Mouse (Mus musculus): ENCODE results near the gene Zfp420.

GRCm38 (mm10) chr7:29912172-29912571 lies 52.4 kb downstream of the Zfp420 start:
- TF ChIP-seq MAX (IDR thresholded peaks at IDR 0.05; ENCODE audit: low read depth) (no peak), POLR2A (IDR thresholded peaks at IDR 0.05; ENCODE audit: insufficient read length, low read depth) (no peak), TCF12 (IDR thresholded peaks at IDR 0.05; ENCODE audit: insufficient read depth, poor library complexity, severe bottlenecking) (no peak), CEBPB (IDR thresholded peaks at IDR 0.05; ENCODE audit: insufficient read depth, poor library complexity, severe bottlenecking) (no peak), SRF (IDR thresholded peaks at IDR 0.05; ENCODE audit: control insufficient read depth, insufficient read length, low read depth) (no peak), USF1 (IDR thresholded peaks at IDR 0.05; ENCODE audit: low read depth) (no peak), E2F4 (IDR thresholded peaks at IDR 0.05; ENCODE audit: insufficient read depth) (no peak), POLR2AphosphoS2 (IDR thresholded peaks at IDR 0.05; ENCODE audit: insufficient read length, low read depth) (no peak), MYOD1 (IDR thresholded peaks at IDR 0.05; ENCODE audit: control insufficient read depth in 1 of 3, insufficient read length in 2 of 3, low read depth in 2 of 3) (no peak), TCF3 (IDR thresholded peaks at IDR 0.05; ENCODE audit: insufficient read length, low read depth) (no peak), MYOG (IDR thresholded peaks at IDR 0.05; ENCODE audit: control insufficient read depth in 1 of 3, insufficient read depth in 1 of 3, insufficient read length in 2 of 3, low read depth in 2 of 3) (no peak), REST (IDR thresholded peaks at IDR 0.05; ENCODE audit: insufficient read depth, insufficient read length) (no peak)
